Mouse (Mus musculus): ENCODE results near the gene Nipal1.

GRCm38 (mm10) chr5:72690516-72690915 lies 42.9 kb downstream of the Nipal1 start:
- TF ChIP-seq EP300 (IDR thresholded peaks at IDR 0.05; ENCODE audit: insufficient read depth, low read depth, low read length) (no peak), CTCF (IDR thresholded peaks at IDR 0.05) (no peak)
